Comparison of ENCODE assay signal across 15 mouse cellular contexts in genomic region chr12:116838611-116839192, GRCm38 (mm10).
"Had no signal": no experiment of that assay in that cellular context is flagged by ENCODE, and none has a peak within 500 bp of the region (broad histone marks: within the 10 kb centered on the region; RNA-seq: fewer than 3 reads in every experiment).

No protein-coding gene starts in this region.

- DNase-seq: kidney, adult 2 months; kidney, postnatal 25 days; left cerebral cortex, postnatal 4 days; liver, postnatal 0 days; lung, embryonic 14.5 days; thymus, adult 18-20 months; thymus, postnatal 36 days had no signal

- H3K9me3 ChIP-seq: limb, embryonic 15.5 days had no signal

- H3K4me2 ChIP-seq: limb, embryonic 12.5 days; limb, embryonic 15.5 days; liver, embryonic 11.5 days; lung, embryonic 14.5 days had no signal

- ATAC-seq: intestine, postnatal 0 days; liver, postnatal 0 days; lung, postnatal 0 days had no signal

- H3K27ac ChIP-seq: kidney, postnatal 0 days; limb, embryonic 12.5 days; limb, embryonic 15.5 days; liver, embryonic 14.5 days; macrophage had no signal

- H3K36me3 ChIP-seq: limb, embryonic 12.5 days; limb, embryonic 15.5 days had no signal

- H3K27me3 ChIP-seq: limb, embryonic 12.5 days; limb, embryonic 15.5 days had no signal

- H3K4me3 ChIP-seq: limb, embryonic 12.5 days; limb, embryonic 15.5 days had no signal

- H3K9ac ChIP-seq: limb, embryonic 12.5 days; limb, embryonic 15.5 days; liver, embryonic 14.5 days; liver, postnatal 0 days; lung, embryonic 14.5 days had no signal

- H3K4me1 ChIP-seq: limb, embryonic 12.5 days; limb, embryonic 15.5 days had no signal
